11 mouse cellular contexts compared by ENCODE assay signal in genomic region chr4:57279229-57279628, GRCm38 (mm10). TPM values are rescaled to one million over a fixed set of nuclear protein-coding genes. Genes with fewer than 3 reads are reported as not detected.
A peak's percentile ranks its signal among the peaks of the same experiment; 100 is the strongest.
DNase-seq lines count a peak whose midpoint lies in the region; ATAC-seq and TF ChIP-seq lines count a peak whose summit lies in the region.
"Had no signal": no experiment of that assay in that cellular context is flagged by ENCODE, and none has a peak within 500 bp of the region (broad histone marks: within the 10 kb centered on the region; RNA-seq: fewer than 3 reads in every experiment).

No protein-coding gene starts in this region.

- no peaks in the 10 kb centered on the region for H3K27me3 ChIP-seq in intestine, embryonic 16.5 days (replicated peaks; ENCODE audit: control insufficient read depth, insufficient read depth, low read length)
- H3K27me3 ChIP-seq in intestine, embryonic 15.5 days (replicated peaks) = no peaks in the 10 kb centered on the region
- no peaks in the 10 kb centered on the region for H3K27me3 ChIP-seq in kidney, postnatal 0 days (ENCODE audit: insufficient read depth, low read length)
- no peaks in the 10 kb centered on the region for H3K27me3 ChIP-seq in stomach, embryonic 16.5 days (ENCODE audit: control insufficient read depth, insufficient read depth, low read length)
- H3K27me3 ChIP-seq in midbrain, embryonic 10.5 days (ENCODE audit: low read depth, poor library complexity, severe bottlenecking) = no peaks in the 10 kb centered on the region
- H3K27me3 ChIP-seq in hindbrain, embryonic 12.5 days = no peaks in the 10 kb centered on the region
- H3K27me3 ChIP-seq: liver, embryonic 15.5 days; neural tube, embryonic 13.5 days had no signal

- H3K9me3 ChIP-seq in intestine, embryonic 16.5 days (ENCODE audit: control insufficient read depth, low read length) = no peaks in the 10 kb centered on the region
- H3K9me3 ChIP-seq in intestine, embryonic 15.5 days = no peaks in the 10 kb centered on the region
- H3K9me3 ChIP-seq in kidney, postnatal 0 days (replicated peaks; ENCODE audit: low read length) = no peaks in the 10 kb centered on the region
- H3K9me3 ChIP-seq in stomach, embryonic 16.5 days (replicated peaks; ENCODE audit: control insufficient read depth, low read length) = no peaks in the 10 kb centered on the region
- no peaks in the 10 kb centered on the region for H3K9me3 ChIP-seq in midbrain, embryonic 10.5 days (replicated peaks)
- H3K9me3 ChIP-seq in hindbrain, embryonic 12.5 days (replicated peaks) = no peaks in the 10 kb centered on the region
- H3K9me3 ChIP-seq: liver, embryonic 15.5 days; neural tube, embryonic 13.5 days had no signal

- ATAC-seq in intestine, embryonic 16.5 days = no peak
- ATAC-seq in intestine, embryonic 15.5 days = no peak
- ATAC-seq in kidney, postnatal 0 days (replicated peaks; ENCODE audit: low FRiP score, low read depth) = peak; percentile 44
- ATAC-seq in stomach, embryonic 16.5 days (ENCODE audit: insufficient read depth, low FRiP score) = peak; percentile 23; the same call in 1 of the 2 replicates
- ATAC-seq in hindbrain, embryonic 12.5 days (ENCODE audit: low FRiP score) = no peak
- ATAC-seq: forebrain, postnatal 0 days had no signal

- no peak overlapping the region for H3K4me2 ChIP-seq in intestine, embryonic 16.5 days (ENCODE audit: low read depth, low read length)
- no peak overlapping the region for H3K4me2 ChIP-seq in intestine, embryonic 15.5 days (replicated peaks)
- H3K4me2 ChIP-seq in kidney, postnatal 0 days (ENCODE audit: low read length) = no peak overlapping the region
- 0 out of 2 replicates have a peak overlapping the region, but pooled peaks have one; percentile 5 for H3K4me2 ChIP-seq in stomach, embryonic 16.5 days (ENCODE audit: low read depth, low read length)
- no peak overlapping the region for H3K4me2 ChIP-seq in hindbrain, embryonic 12.5 days (replicated peaks)
- H3K4me2 ChIP-seq: liver, embryonic 15.5 days; neural tube, embryonic 13.5 days had no signal

- no peak overlapping the region for H3K4me3 ChIP-seq in intestine, embryonic 16.5 days (ENCODE audit: low read length)
- no peak overlapping the region for H3K4me3 ChIP-seq in intestine, embryonic 15.5 days (replicated peaks)
- no peak overlapping the region for H3K4me3 ChIP-seq in kidney, postnatal 0 days (replicated peaks; ENCODE audit: low read depth, low read length)
- no peak overlapping the region for H3K4me3 ChIP-seq in stomach, embryonic 16.5 days (replicated peaks; ENCODE audit: low read length)
- H3K4me3 ChIP-seq in midbrain, embryonic 10.5 days = no peak overlapping the region
- H3K4me3 ChIP-seq in hindbrain, embryonic 12.5 days = no peak overlapping the region
- H3K4me3 ChIP-seq: liver, embryonic 15.5 days; neural tube, embryonic 13.5 days had no signal

- TF ChIP-seq CTCF in kidney, postnatal 0 days (IDR thresholded peaks at IDR 0.05; ENCODE audit: low read depth) = no peak

- 24% methylated on average over 8 of the region's 8 CpGs for WGBS in intestine, embryonic 16.5 days
- WGBS in intestine, embryonic 15.5 days = 18% methylated on average over 8 of the region's 8 CpGs
- WGBS in kidney, postnatal 0 days = 8% methylated on average over 8 of the region's 8 CpGs
- 22% methylated on average over 8 of the region's 8 CpGs for WGBS in stomach, embryonic 16.5 days
- WGBS in midbrain, embryonic 10.5 days = 50% methylated on average over 8 of the region's 8 CpGs
- WGBS in hindbrain, embryonic 12.5 days = 32% methylated on average over 8 of the region's 8 CpGs

- H3K9ac ChIP-seq in intestine, embryonic 16.5 days (ENCODE audit: low read depth, low read length) = no peak overlapping the region
- no peak overlapping the region for H3K9ac ChIP-seq in intestine, embryonic 15.5 days
- H3K9ac ChIP-seq in kidney, postnatal 0 days (ENCODE audit: low read depth, low read length) = no peak overlapping the region
- H3K9ac ChIP-seq in stomach, embryonic 16.5 days (ENCODE audit: low read length) = no peak overlapping the region
- H3K9ac ChIP-seq in hindbrain, embryonic 12.5 days = no peak overlapping the region
- H3K9ac ChIP-seq: forebrain, postnatal 0 days; liver, embryonic 15.5 days; neural tube, embryonic 13.5 days had no signal

- peak; percentile 33 for DNase-seq in T-cell, adult 2 months (ENCODE audit: low spot score)
- DNase-seq in kidney, postnatal 0 days (ENCODE audit: low spot score) = peak; percentile 51
- DNase-seq in midbrain, embryonic 10.5 days (ENCODE audit: low spot score) = no peak
- DNase-seq in ovary, postnatal 10 days (ENCODE audit: low spot score) = no peak
- DNase-seq: forebrain, postnatal 0 days had no signal

- H3K27ac ChIP-seq in intestine, embryonic 16.5 days (ENCODE audit: low read length) = 0 out of 2 replicates have a peak overlapping the region, but pooled peaks have one; percentile 8
- no peak overlapping the region for H3K27ac ChIP-seq in intestine, embryonic 15.5 days
- H3K27ac ChIP-seq in kidney, postnatal 0 days = peak overlapping the region; percentile 42; the same call in 1 of the 2 replicates
- H3K27ac ChIP-seq in stomach, embryonic 16.5 days (ENCODE audit: low read length) = peak overlapping the region; percentile 42; the same call in 1 of the 2 replicates
- no peak overlapping the region for H3K27ac ChIP-seq in midbrain, embryonic 10.5 days (replicated peaks)
- no peak overlapping the region for H3K27ac ChIP-seq in hindbrain, embryonic 12.5 days
- H3K27ac ChIP-seq: liver, embryonic 15.5 days; neural tube, embryonic 13.5 days had no signal

- no peaks in the 10 kb centered on the region for H3K36me3 ChIP-seq in intestine, embryonic 16.5 days (ENCODE audit: control insufficient read depth, insufficient read depth, low read length)
- H3K36me3 ChIP-seq in intestine, embryonic 15.5 days = no peaks in the 10 kb centered on the region
- H3K36me3 ChIP-seq in kidney, postnatal 0 days (ENCODE audit: insufficient read depth, low read length) = no peaks in the 10 kb centered on the region
- H3K36me3 ChIP-seq in stomach, embryonic 16.5 days (ENCODE audit: control insufficient read depth, insufficient read depth, low read length) = no peaks in the 10 kb centered on the region
- H3K36me3 ChIP-seq in midbrain, embryonic 10.5 days = no peaks in the 10 kb centered on the region
- no peaks in the 10 kb centered on the region for H3K36me3 ChIP-seq in hindbrain, embryonic 12.5 days
- H3K36me3 ChIP-seq: liver, embryonic 15.5 days; neural tube, embryonic 13.5 days had no signal

- peaks cover 35% of the 10 kb centered on the region for H3K4me1 ChIP-seq in intestine, embryonic 16.5 days (ENCODE audit: control insufficient read depth, insufficient read depth, low read length)
- peaks cover 17% of the 10 kb centered on the region for H3K4me1 ChIP-seq in intestine, embryonic 15.5 days (replicated peaks)
- peaks cover 5% of the 10 kb centered on the region; the same call in 1 of the 2 replicates for H3K4me1 ChIP-seq in kidney, postnatal 0 days (replicated peaks; ENCODE audit: insufficient read depth, low read length)
- peaks cover 40% of the 10 kb centered on the region for H3K4me1 ChIP-seq in stomach, embryonic 16.5 days (ENCODE audit: control insufficient read depth, insufficient read depth, low read length)
- H3K4me1 ChIP-seq in midbrain, embryonic 10.5 days = peaks cover 10% of the 10 kb centered on the region
- H3K4me1 ChIP-seq in hindbrain, embryonic 12.5 days = peaks cover 6% of the 10 kb centered on the region; the same call in 1 of the 2 replicates

RNA-seq across cellular contexts. Expression of gene Ptpn3, which starts 22.4 kb away (rescaled TPM):
- 8.5 and 10.1 TPM in 2 replicates for polyA plus RNA-seq in intestine, embryonic 16.5 days (2015; fragmentation: Nextera tagmentation; extraction: Ambion mirVana)
- 9.4 and 10.4 TPM in 2 replicates for polyA plus RNA-seq in intestine, embryonic 15.5 days (2015; fragmentation: Nextera tagmentation; extraction: Ambion mirVana)
- polyA plus RNA-seq in kidney, postnatal 0 days (2015; fragmentation: Nextera tagmentation; extraction: Ambion mirVana) = 7.7 and 9.2 TPM in 2 replicates
- polyA plus RNA-seq in stomach, embryonic 16.5 days (2015; fragmentation: Nextera tagmentation; extraction: Ambion mirVana) = 7.1 and 7.7 TPM in 2 replicates
- polyA plus RNA-seq in midbrain, embryonic 10.5 days (2016; fragmentation: Nextera tagmentation; extraction: Ambion mirVana) = 0.78 TPM in 2 replicates
- polyA plus RNA-seq in hindbrain, embryonic 12.5 days (2016; fragmentation: Nextera tagmentation; extraction: Ambion mirVana) = 2.2 and 4.3 TPM in 2 replicates

Comparison
In these comparisons a context has a peak if more than half of its experiments do, and no peak if none do; other contexts are left out.
1. H3K27ac ChIP-seq: peak in intestine, embryonic 16.5 days (single experiment), kidney, postnatal 0 days (single experiment) and stomach, embryonic 16.5 days (single experiment); none in intestine, embryonic 15.5 days (single experiment), midbrain, embryonic 10.5 days (single experiment) and hindbrain, embryonic 12.5 days (single experiment).
2. ATAC-seq: peak in kidney, postnatal 0 days (single experiment) and stomach, embryonic 16.5 days (single experiment); none in intestine, embryonic 16.5 days (single experiment), intestine, embryonic 15.5 days (single experiment) and hindbrain, embryonic 12.5 days (single experiment).
3. DNase-seq: peak in T-cell, adult 2 months (single experiment) and kidney, postnatal 0 days (single experiment); none in midbrain, embryonic 10.5 days (single experiment) and ovary, postnatal 10 days (single experiment).